9 mouse cellular contexts compared by ENCODE assay signal in the genomic region with DNA sequence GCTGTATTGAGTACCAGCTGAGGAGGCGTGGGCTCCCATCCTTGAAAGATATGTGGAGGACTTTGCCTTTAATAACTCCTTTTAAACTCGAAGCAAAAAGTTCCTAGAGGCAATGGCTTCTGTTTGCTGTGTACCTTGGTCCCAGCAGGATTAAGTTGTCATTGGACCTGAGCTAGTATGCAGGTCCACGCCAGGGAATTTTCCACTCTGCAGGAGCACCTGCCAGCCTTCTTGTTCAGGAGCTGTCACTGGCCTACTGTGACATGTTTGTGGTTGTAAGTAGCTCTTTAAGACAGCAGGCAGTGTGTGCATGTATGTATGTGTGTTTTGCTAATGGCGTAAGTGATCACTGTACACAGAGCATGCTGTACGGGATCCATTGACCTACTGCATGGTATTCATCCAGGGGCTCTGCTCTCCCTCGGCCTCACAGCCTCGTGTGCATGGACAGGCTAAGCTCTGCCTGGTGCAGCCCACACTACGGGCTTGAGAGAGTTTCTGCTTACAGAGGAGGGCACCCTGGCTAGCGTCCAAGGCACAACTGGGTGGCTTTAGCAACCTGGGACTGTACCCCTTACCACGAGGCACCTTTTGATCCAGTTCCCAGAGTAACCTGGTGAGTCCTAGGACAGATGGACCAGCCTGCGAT.
DNase-seq lines count a peak whose midpoint lies in the region; ATAC-seq lines count a peak whose summit lies in the region.
"Had no signal": no experiment of that assay in that cellular context is flagged by ENCODE, and none has a peak within 500 bp of the region (broad histone marks: within the 10 kb centered on the region; RNA-seq: fewer than 3 reads in every experiment).

No protein-coding gene starts in this region.

- no peak overlapping the region for H3K4me3 ChIP-seq in heart, embryonic 11.5 days (ENCODE audit: low read depth, low read length)
- no peak overlapping the region for H3K4me3 ChIP-seq in midbrain, embryonic 13.5 days (replicated peaks)
- H3K4me3 ChIP-seq in midbrain, embryonic 11.5 days (ENCODE audit: low read depth, low read length), result no peak overlapping the region
- H3K4me3 ChIP-seq in hindbrain, embryonic 16.5 days (ENCODE audit: low read length), result no peak overlapping the region
- H3K4me3 ChIP-seq: heart, embryonic 13.5 days had no signal

- H3K4me1 ChIP-seq in heart, embryonic 11.5 days (ENCODE audit: control insufficient read depth, insufficient read depth, low read length), result peaks cover 38% of the 10 kb centered on the region
- peaks cover 84% of the 10 kb centered on the region for H3K4me1 ChIP-seq in midbrain, embryonic 13.5 days (replicated peaks)
- H3K4me1 ChIP-seq in midbrain, embryonic 11.5 days (ENCODE audit: control insufficient read depth, insufficient read depth, low read length), result peaks cover 22% of the 10 kb centered on the region
- H3K4me1 ChIP-seq in hindbrain, embryonic 16.5 days (ENCODE audit: control insufficient read depth, insufficient read depth, low read depth, low read length), result peaks cover 24% of the 10 kb centered on the region

- H3K9ac ChIP-seq in heart, embryonic 11.5 days (ENCODE audit: low read depth, low read length), result peak overlapping the region; percentile 28; the same call in 1 of the 2 replicates
- no peak overlapping the region for H3K9ac ChIP-seq in midbrain, embryonic 13.5 days (replicated peaks)
- H3K9ac ChIP-seq in midbrain, embryonic 11.5 days (ENCODE audit: low read length), result no peak overlapping the region
- H3K9ac ChIP-seq in hindbrain, embryonic 16.5 days (ENCODE audit: low read depth, low read length), result no peak overlapping the region
- H3K9ac ChIP-seq: heart, embryonic 13.5 days had no signal

- no peak for DNase-seq in heart, adult 11 months
- no peak for DNase-seq in midbrain, embryonic 11.5 days (ENCODE audit: low spot score, missing footprints)
- DNase-seq in thymus, adult 18-20 months, result no peak
- DNase-seq in frontal cortex, postnatal 14 days (ENCODE audit: low spot score in 2 of 2), result no peak
- DNase-seq in adrenal gland, adult 8-10 months, result no peak

- H3K9me3 ChIP-seq in heart, embryonic 11.5 days (replicated peaks; ENCODE audit: control insufficient read depth, low read length), result no peaks in the 10 kb centered on the region
- no peaks in the 10 kb centered on the region for H3K9me3 ChIP-seq in midbrain, embryonic 13.5 days
- no peaks in the 10 kb centered on the region for H3K9me3 ChIP-seq in midbrain, embryonic 11.5 days (ENCODE audit: control insufficient read depth, low read length)
- no peaks in the 10 kb centered on the region for H3K9me3 ChIP-seq in hindbrain, embryonic 16.5 days (ENCODE audit: control insufficient read depth, low read length)
- H3K9me3 ChIP-seq: heart, embryonic 13.5 days had no signal

- no peak overlapping the region for H3K4me2 ChIP-seq in heart, embryonic 11.5 days
- H3K4me2 ChIP-seq in midbrain, embryonic 13.5 days (replicated peaks), result no peak overlapping the region
- H3K4me2 ChIP-seq in midbrain, embryonic 11.5 days, result no peak overlapping the region
- H3K4me2 ChIP-seq in hindbrain, embryonic 16.5 days (ENCODE audit: low read length), result no peak overlapping the region
- H3K4me2 ChIP-seq: heart, embryonic 13.5 days had no signal

- no peak overlapping the region for H3K27ac ChIP-seq in heart, embryonic 11.5 days (ENCODE audit: low read depth, low read length)
- peak overlapping the region; percentile 16 for H3K27ac ChIP-seq in midbrain, embryonic 13.5 days
- no peak overlapping the region for H3K27ac ChIP-seq in midbrain, embryonic 11.5 days (ENCODE audit: low read depth, low read length)
- H3K27ac ChIP-seq in hindbrain, embryonic 16.5 days (ENCODE audit: low read depth, low read length), result peak overlapping the region; percentile 57
- H3K27ac ChIP-seq: heart, embryonic 13.5 days had no signal

- WGBS in heart, embryonic 11.5 days (ENCODE audit: insufficient replicate concordance), result 73% methylated on average over 11 of the region's 11 CpGs
- 63% methylated on average over 11 of the region's 11 CpGs for WGBS in midbrain, embryonic 13.5 days
- WGBS in midbrain, embryonic 11.5 days, result 73% methylated on average over 11 of the region's 11 CpGs
- WGBS in hindbrain, embryonic 16.5 days, result 57% methylated on average over 11 of the region's 11 CpGs

- no peak for ATAC-seq in heart, embryonic 11.5 days (replicated peaks; ENCODE audit: insufficient number of reproducible peaks, low FRiP score, low TSS enrichment)
- no peak for ATAC-seq in midbrain, embryonic 13.5 days
- ATAC-seq in midbrain, embryonic 11.5 days (ENCODE audit: low FRiP score), result no peak
- 0 out of 2 replicates have a peak, but pooled peaks have one; percentile 34 for ATAC-seq in hindbrain, embryonic 16.5 days

- no peaks in the 10 kb centered on the region for H3K36me3 ChIP-seq in heart, embryonic 11.5 days (ENCODE audit: control insufficient read depth, insufficient read depth, low read length)
- H3K36me3 ChIP-seq in midbrain, embryonic 13.5 days, result no peaks in the 10 kb centered on the region
- H3K36me3 ChIP-seq in midbrain, embryonic 11.5 days (ENCODE audit: control insufficient read depth, insufficient read depth, low read length), result no peaks in the 10 kb centered on the region
- H3K36me3 ChIP-seq in hindbrain, embryonic 16.5 days (ENCODE audit: control insufficient read depth, insufficient read depth, low read length), result no peaks in the 10 kb centered on the region
- H3K36me3 ChIP-seq: heart, embryonic 13.5 days had no signal

- H3K27me3 ChIP-seq in heart, embryonic 11.5 days (ENCODE audit: control insufficient read depth, insufficient read depth, low read length), result no peaks in the 10 kb centered on the region
- no peaks in the 10 kb centered on the region for H3K27me3 ChIP-seq in midbrain, embryonic 13.5 days
- H3K27me3 ChIP-seq in midbrain, embryonic 11.5 days (ENCODE audit: control insufficient read depth, insufficient read depth, low read length), result no peaks in the 10 kb centered on the region
- H3K27me3 ChIP-seq in hindbrain, embryonic 16.5 days (replicated peaks; ENCODE audit: control insufficient read depth, insufficient read depth, low read length), result no peaks in the 10 kb centered on the region
- H3K27me3 ChIP-seq: heart, embryonic 13.5 days had no signal

Comparison
In these comparisons a context has a peak if more than half of its experiments do, and no peak if none do; other contexts are left out.
1. H3K27ac ChIP-seq: peak in midbrain, embryonic 13.5 days (single experiment) and hindbrain, embryonic 16.5 days (single experiment); none in heart, embryonic 11.5 days (single experiment) and midbrain, embryonic 11.5 days (single experiment).